Mouse (Mus musculus) heart, postnatal 10 days (tissue): Measurements from ENCODE around the gene Bace2. TPM values are rescaled to one million over a fixed set of nuclear protein-coding genes. Genes with fewer than 3 reads are reported as not detected.

ENCODE experiments used
- DNase-seq, 2 experiments: peaks; one replicate each; pipeline ENCODE4 v3.0.0; 2021
- intact Hi-C: fragments of 180-260 bp; cut with DNase I; formaldehyde crosslinking; loops from one replicate; pipeline ENCODE4 v1.15.1; 2025
- total RNA-seq, 2 experiments: library from RNA; stranded (reverse); gene quantifications; 2 replicates each; pipeline ENCODE4 v1.2.3; 2021

The Bace2 gene
- total RNA-seq, 2 experiments from 2014 or later, result 25.9 to 33.4 TPM

GRCm38 (mm10) chr16:97397945-97398531 is 41.5 kb downstream of the Bace2 start:
- intact Hi-C loops, result no loop called here
- no peak for DNase-seq

GRCm38 (mm10) chr16:97399991-97400390 is 43.4 kb downstream of the Bace2 start:
- no peak for DNase-seq
- intact Hi-C loops, result no loop called here

- intact Hi-C loops, result no loop called here
- no peak for DNase-seq
These were observed 45.2 kb downstream of the Bace2 start for GRCm38 (mm10) chr16:97401741-97402140.

GRCm38 (mm10) chr16:97402213-97402785 is 45.8 kb downstream of the Bace2 start:
- intact Hi-C loops, result no loop called here
- no peak for DNase-seq

GRCm38 (mm10) chr16:97405476-97406012 is 49.0 kb downstream of the Bace2 start:
- intact Hi-C loops, result no loop called here
- no peak for DNase-seq

- intact Hi-C loops, result loop anchor here (1.0 to 2.0 kb wide), 2 partner anchors 61 to 105 kb away; partner anchors contain the start of gene Bace2
- peak; percentile 70 to 76 for DNase-seq
These were observed 61.5 kb downstream of the Bace2 start for GRCm38 (mm10) chr16:97417896-97418542.

GRCm38 (mm10) chr16:97418749-97419453 is 62.4 kb downstream of the Bace2 start:
- intact Hi-C loops, result loop anchor here (1.0 kb wide), 1 partner anchor 106 kb away; no protein-coding TSS in a partner anchor
- DNase-seq, result no peak

- intact Hi-C loops, result no loop called here
These were observed 65.1 kb downstream of the Bace2 start for GRCm38 (mm10) chr16:97421671-97422070.

GRCm38 (mm10) chr16:97423627-97424026 is 67.1 kb downstream of the Bace2 start:
- intact Hi-C loops, result no loop called here

More at GRCm38 (mm10) chr16:97421671-97422070, 65.1 kb downstream of the Bace2 start:
- DNase-seq, result no peak

GRCm38 (mm10) chr16:97428026-97428425 is 71.5 kb downstream of the Bace2 start:
- intact Hi-C loops, result no loop called here
- DNase-seq, result no peak

More at GRCm38 (mm10) chr16:97423627-97424026, 67.1 kb downstream of the Bace2 start:
- DNase-seq, result no peak

GRCm38 (mm10) chr16:97430091-97430490 is 73.5 kb downstream of the Bace2 start:
- intact Hi-C loops, result no loop called here
- no peak for DNase-seq

GRCm38 (mm10) chr16:97431328-97431727 is 74.8 kb downstream of the Bace2 start:
- intact Hi-C loops, result no loop called here

GRCm38 (mm10) chr16:97434206-97434605 is 77.7 kb downstream of the Bace2 start:
- intact Hi-C loops, result no loop called here
- no peak for DNase-seq

More at GRCm38 (mm10) chr16:97431328-97431727, 74.8 kb downstream of the Bace2 start:
- DNase-seq, result peak; percentile 56 to 67

GRCm38 (mm10) chr16:97437448-97438056 is 81.0 kb downstream of the Bace2 start:
- intact Hi-C loops, result no loop called here
- no peak for DNase-seq

- DNase-seq, result no peak
- intact Hi-C loops, result no loop called here
These were observed 81.6 kb downstream of the Bace2 start for GRCm38 (mm10) chr16:97438191-97438590.

- intact Hi-C loops, result loop anchor here (2.0 to 10.0 kb wide), 3 partner anchors 127 to 151 kb away; no protein-coding TSS in a partner anchor
- DNase-seq, result no peak
These were observed 85.4 kb downstream of the Bace2 start for GRCm38 (mm10) chr16:97441967-97442366.

- intact Hi-C loops, result loop anchor here (2.0 to 10.0 kb wide), 2 partner anchors 125 to 129 kb away; no protein-coding TSS in a partner anchor
- peak; percentile 61 to 73 for DNase-seq
These were observed 87.2 kb downstream of the Bace2 start for GRCm38 (mm10) chr16:97443670-97444263.

GRCm38 (mm10) chr16:97447386-97447785 is 90.8 kb downstream of the Bace2 start:
- no peak for DNase-seq
- intact Hi-C loops, result loop anchor here (10.0 kb wide), 1 partner anchor 133 kb away; no protein-coding TSS in a partner anchor

GRCm38 (mm10) chr16:97459831-97460230 is 103.3 kb downstream of the Bace2 start:
- intact Hi-C loops, result no loop called here
- DNase-seq, result no peak

- DNase-seq, result no peak
- intact Hi-C loops, result no loop called here
These were observed 104.7 kb downstream of the Bace2 start for GRCm38 (mm10) chr16:97461271-97461670.
